Mouse (Mus musculus) kidney, postnatal 25 days (tissue): ENCODE results near the gene Olfr1497.
"Not testable (repeated sequence)": the region's sequence is repeated elsewhere in the genome, so short reads cannot be mapped to it uniquely, and the experiment has no call there.

ENCODE experiments used
- DNase-seq, 2 experiments: peaks; one replicate each; pipeline ENCODE4 v3.0.0; 2021; ENCODE audit warnings: mixed read lengths in 2 of 2

The Olfr1497 gene

GRCm38 (mm10) chr19:13798102-13798501 lies at the start of gene Olfr1497:
TSS of gene Olfr1497 (minus strand) at chr19:13798202.
- DNase-seq, result no peak

DNA sequence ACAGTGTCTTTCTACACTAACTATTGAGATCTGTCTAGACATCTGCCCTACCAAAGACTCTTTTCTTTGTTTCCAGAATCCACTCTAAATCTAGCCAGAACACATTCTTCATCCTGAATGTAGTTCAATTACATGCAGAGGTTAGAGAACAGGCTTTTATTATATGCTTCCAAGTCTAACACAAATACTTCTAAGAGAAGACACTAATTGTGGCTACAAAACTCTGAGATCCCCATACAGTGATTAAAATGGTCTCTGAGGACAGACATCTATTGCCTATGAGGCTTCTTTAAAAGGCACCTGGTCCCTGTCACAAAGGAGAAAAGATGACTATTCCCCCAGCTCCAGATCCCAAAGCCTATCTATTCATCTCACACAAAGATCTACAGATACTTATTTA lies 32.4 kb upstream of the Olfr1497 start, which contains the start of gene Olfr1500:
Gene Olfr1500, minus strand, starts transcription at position 101 of the 400 bp plus-strand sequence.
- DNase-seq, result no peak

DNA sequence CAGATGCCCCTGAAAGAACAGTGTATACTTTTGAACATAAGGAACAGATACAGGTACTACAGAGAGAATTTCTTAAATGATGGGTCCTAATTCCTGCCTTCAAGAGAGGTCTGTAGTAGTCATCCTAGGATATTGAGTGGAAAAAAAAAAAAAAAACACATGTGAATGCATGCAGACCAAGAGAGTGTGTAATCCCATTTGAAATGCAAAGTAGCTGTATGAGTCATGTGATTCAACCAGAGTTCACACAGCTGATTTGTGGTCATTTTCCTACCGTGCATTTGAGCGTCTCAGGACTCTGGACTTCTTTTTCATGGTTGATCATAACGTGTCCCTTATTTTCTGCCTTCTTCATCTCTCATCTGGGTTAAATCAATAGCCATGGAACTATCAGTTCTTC lies 30.4 kb upstream of the Olfr1497 start:
- no peak for DNase-seq

DNA sequence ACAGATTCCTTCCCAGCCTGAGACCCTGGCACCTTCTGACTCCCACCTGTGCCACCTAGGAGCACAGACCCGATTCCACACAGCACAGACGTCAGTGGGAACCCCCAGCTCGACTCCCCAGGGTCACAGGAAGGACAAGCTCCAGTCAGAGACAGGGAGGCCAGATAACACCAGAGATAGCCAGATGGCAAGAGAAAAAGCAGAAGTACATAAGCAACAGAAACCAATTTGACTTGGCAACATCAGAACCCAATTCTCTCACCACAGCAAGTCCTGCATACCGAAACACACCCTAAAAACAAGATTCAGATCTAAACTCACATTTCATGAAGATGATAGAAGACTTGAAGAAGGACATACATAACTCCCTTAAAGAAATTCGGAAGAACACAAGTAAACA lies 22.8 kb upstream of the Olfr1497 start:
- DNase-seq, result no peak

- DNase-seq, result no peak
Observed at GRCm38 (mm10) chr19:13819347-13819746, 21.3 kb upstream of the Olfr1497 start, which contains the start of gene Olfr1499. TSS of gene Olfr1499 (minus strand) at chr19:13819447.

- no peak for DNase-seq
Observed at GRCm38 (mm10) chr19:13818827-13819226, 20.8 kb upstream of the Olfr1497 start.

GRCm38 (mm10) chr19:13812823-13813222 lies 14.8 kb upstream of the Olfr1497 start:
- no peak for DNase-seq

DNA sequence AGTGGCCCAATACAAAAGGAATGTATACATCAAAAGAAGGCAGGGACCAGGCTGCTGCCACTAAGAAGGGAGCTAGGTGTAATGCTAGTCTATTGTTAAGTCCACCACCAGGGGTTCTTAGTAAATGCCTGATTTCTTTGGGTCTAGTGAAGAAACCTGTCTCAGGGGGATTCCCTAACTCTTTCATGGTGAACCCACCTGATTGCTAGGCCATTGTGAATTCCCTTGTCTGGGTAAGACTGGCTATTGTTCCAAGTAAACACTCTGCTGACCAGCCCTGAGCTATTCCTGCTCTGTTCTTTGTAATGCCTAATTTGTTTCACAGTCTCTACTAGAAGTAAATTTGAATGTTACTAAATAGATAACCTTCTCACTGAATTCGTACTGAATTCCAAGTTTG lies 7.5 kb upstream of the Olfr1497 start:
- DNase-seq, result not testable (repeated sequence)

- DNase-seq, result no peak
Observed at GRCm38 (mm10) chr19:13777578-13777977, 20.4 kb downstream of the Olfr1497 start, which contains the start of gene Olfr1496. TSS of gene Olfr1496 (plus strand) at chr19:13777878.

GRCm38 (mm10) chr19:13768565-13769276 lies 29.3 kb downstream of the Olfr1497 start:
- DNase-seq, result no peak

DNA sequence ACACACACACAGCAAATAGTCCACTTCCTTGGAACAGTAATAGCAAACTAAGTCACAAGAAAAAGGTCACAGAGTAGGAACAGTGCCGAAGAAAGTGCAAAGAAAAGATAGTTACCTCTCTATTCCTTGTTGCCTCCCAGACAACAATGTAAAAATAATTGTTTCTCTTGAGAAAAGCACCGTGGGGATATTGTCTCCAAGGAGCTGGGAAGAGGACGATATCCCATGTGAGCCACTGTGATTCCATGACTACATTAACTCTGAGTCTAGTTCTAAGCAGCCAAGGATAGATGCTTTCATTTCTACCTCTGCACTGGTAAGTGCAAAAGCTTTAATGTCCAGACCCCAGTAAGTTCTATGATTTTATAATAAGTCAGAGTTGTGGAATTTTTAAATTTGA lies 33.7 kb downstream of the Olfr1497 start, which contains the start of gene Olfr1495:
Gene Olfr1495, plus strand, starts transcription at position 301 of the 400 bp plus-strand sequence.
- no peak for DNase-seq

- no peak for DNase-seq
Observed at GRCm38 (mm10) chr19:13749366-13749765, 48.6 kb downstream of the Olfr1497 start.
